Mouse (Mus musculus) spleen, postnatal 4 days (tissue): ENCODE results near the gene Slc16a8.
A peak's percentile ranks its signal among the peaks of the same experiment; 100 is the strongest.
"Not testable (repeated sequence)": the region's sequence is repeated elsewhere in the genome, so short reads cannot be mapped to it uniquely, and the experiment has no call there.

Experiments
- DNase-seq, 2 experiments: peaks; one replicate each; pipeline ENCODE4 v3.0.0; 2022; ENCODE audit warnings: low spot score in 2 of 2

Slc16a8 gene

DNA sequence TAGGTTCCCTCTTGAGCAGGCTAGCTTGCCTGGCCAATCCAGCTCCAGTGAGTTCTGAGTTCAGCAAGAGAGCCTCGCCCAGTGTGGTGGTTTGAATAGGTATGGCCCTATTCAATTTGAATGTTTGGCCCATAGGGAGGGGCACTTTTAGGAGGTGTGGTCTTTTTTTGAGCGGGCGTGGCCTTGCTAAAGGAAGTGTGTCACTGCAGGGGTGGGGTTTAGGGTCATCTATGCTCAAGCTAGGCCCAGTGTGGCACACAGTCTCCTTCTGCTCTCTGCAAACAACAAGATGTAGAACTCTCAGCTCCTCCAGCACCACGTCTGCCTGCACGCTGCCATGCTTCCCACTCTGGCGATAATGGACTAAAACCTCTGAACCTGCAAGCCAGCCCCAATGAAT, 9.2 kb upstream of the Slc16a8 start:
- no peak for DNase-seq

DNA sequence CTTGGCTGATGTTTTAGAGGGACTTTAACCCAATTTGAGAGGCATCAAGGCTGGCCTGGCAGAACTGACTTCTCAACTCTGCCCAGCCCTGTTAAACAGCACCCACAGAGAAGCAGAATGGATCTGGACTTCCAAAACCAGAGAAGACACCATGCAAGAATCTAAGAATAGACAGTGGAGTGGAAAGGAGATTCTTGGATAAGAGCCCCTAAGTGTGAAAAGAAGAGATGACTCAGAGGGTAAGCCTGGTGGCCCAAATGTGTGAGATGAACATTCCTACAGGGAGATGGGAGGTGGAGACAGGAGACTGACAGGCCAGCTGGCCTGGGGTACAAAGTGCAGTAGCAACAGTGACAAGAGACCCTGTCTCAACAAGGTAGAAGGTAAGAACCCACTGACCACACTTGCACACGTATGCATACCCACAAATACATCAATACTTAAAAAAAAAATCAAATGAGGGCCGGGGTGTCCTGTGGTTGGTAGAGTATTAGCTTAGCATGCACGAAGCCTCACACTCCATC, 8.3 kb upstream of the Slc16a8 start:
- no peak for DNase-seq

DNA sequence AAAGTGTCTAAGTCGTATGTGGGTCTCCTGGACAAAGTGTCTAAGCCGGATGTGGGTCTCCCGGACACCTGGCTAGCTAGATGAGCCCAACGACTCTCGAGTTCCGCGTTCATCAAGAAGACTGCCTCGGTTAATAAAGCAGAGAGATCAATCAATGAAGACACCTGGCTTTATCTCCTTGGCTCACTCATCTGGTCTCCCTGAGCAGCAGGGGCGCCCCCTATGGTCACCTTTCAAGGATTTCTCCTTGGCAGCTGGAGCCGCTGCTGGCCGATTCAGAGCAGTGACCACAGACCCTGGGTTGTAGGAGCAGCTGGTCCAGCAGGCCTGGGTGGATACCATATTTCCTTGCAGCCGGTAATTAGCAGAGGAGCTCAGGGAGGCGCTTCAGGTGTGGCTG, 7.8 kb upstream of the Slc16a8 start:
- DNase-seq: no peak

DNA sequence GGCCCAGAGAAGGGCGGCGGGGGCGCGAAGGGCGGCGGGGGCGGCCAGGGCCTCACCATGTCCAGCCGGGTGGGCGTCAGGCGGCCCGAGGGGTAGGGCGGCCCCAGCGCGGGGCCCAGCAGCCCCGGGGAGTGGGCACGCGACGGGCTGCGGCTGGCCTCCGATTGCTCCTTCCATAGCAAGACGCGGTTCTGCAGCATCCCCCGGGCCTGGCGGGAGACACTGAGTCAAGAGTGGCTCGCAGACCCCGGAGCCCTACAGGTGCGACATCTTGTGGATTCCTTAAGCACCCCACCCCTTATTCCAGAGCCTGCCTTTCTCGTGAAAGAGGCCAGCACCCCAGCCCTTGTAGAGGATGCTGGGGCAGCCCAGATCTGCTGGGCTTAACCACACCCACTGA, 7.2 kb upstream of the Slc16a8 start:
- no peak for DNase-seq

DNA sequence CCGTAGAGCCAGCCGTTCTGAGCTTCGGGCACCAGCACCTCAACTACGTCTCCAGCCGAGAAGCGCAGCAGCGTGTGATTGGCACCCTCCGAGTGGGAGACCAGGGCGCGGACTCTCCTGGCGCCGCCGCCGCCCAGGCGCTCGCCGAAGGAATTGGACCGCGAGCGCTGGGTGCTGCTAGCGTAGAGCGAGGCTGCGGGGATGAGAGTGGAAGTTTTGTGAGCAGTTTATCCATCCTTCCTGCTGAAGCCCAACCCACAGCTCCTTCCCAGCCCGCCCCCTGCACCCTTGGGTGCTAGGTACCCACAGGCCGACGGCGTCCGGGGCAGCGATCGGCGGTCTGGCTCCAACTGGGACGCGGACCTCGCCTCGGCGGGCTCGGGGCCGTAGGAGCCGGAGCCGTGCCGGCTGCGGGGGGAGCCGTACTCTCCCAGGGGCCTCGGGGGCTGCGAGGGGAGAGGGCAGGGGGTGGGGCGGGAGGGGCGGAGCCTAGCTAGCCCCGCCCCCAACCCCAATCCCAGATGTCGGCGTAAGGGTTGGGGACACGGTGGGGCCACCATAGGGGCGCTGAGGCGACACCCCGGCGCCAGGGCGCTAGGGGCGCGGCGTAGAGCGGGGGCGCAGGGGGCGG, 6.6 kb upstream of the Slc16a8 start:
- DNase-seq: no peak

DNA sequence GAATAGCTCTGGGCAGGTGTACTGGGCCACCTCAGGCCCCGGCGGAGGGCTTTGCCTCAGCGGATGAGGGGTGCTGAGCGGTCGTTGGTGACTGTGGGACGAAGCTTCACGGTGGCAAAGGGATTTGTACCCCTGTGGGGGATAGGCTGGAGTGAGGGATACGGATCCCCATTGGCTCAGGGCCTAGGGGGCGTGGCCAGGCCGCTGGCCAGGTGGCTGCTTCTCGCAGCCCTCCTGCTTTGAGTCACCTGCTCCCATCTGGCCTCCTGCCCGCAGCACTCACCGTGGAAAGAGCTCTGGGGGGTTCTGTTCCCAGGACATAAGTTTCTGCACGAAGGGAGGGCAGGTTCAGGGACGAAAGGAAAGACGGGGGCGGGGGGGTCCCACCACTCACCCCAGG, 4.0 kb upstream of the Slc16a8 start:
- DNase-seq: no peak

- DNase-seq: no peak
Measured at GRCm38 (mm10) chr15:79252580-79252979, 2.0 kb downstream of the Slc16a8 start.

DNA sequence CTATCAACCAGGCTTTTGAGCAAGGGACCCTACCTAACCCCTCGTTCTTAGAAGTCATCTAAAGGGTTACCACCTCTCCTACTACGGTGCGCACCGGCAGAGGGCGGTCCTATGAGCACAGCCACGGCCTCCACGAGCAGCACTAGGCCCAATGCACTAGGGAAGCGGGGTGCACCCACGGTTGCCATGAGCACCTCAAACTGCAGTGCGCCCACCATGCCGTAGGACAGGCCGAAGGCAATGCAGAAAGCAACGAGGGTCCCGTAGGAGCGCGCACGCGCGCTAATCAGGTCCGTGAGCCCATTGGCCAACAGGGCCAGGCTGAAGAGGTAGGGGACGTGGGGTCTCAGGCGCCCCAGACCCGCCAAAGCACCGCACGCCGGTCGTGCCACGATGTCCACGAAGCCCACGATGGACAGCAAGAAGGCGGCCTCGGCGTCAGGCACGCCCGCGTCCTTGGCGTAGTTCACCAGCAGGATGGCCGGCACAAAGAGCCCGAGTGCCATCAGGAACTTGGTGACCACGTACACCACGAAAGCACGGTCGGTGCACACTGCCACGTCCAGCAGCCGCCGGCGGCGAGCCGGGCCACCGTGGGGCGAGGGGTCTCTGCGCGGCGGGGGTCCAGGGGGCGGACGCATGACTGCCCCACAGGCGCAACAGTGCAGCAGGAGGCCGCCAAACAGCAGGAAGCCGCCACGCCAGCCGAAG, 2.6 kb downstream of the Slc16a8 start:
- DNase-seq: no peak

DNA sequence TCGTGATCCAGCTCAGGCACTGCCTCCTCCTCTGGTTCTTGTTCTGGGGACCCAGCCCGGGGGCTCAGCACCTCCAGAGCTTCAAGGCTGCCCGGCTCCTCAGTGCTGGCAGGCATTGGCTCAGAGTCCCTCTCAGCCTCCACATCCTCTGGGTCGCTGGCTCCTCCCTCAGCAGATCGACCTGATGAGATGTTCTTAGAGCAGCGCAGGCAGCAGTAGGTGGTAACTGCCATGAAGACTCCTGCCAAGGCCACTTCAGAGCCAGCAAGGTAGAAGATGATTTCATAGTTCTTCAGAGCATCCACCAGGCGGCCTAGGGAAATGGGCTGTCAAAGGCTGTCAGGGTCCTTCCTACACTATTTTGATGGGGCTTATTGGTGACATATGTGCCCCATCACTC, 3.4 kb downstream of the Slc16a8 start:
- DNase-seq: no peak

- no peak for DNase-seq
Measured at GRCm38 (mm10) chr15:79250236-79250635, 4.3 kb downstream of the Slc16a8 start.

GRCm38 (mm10) chr15:79245321-79245720, 9.2 kb downstream of the Slc16a8 start:
- DNase-seq: no peak

DNA sequence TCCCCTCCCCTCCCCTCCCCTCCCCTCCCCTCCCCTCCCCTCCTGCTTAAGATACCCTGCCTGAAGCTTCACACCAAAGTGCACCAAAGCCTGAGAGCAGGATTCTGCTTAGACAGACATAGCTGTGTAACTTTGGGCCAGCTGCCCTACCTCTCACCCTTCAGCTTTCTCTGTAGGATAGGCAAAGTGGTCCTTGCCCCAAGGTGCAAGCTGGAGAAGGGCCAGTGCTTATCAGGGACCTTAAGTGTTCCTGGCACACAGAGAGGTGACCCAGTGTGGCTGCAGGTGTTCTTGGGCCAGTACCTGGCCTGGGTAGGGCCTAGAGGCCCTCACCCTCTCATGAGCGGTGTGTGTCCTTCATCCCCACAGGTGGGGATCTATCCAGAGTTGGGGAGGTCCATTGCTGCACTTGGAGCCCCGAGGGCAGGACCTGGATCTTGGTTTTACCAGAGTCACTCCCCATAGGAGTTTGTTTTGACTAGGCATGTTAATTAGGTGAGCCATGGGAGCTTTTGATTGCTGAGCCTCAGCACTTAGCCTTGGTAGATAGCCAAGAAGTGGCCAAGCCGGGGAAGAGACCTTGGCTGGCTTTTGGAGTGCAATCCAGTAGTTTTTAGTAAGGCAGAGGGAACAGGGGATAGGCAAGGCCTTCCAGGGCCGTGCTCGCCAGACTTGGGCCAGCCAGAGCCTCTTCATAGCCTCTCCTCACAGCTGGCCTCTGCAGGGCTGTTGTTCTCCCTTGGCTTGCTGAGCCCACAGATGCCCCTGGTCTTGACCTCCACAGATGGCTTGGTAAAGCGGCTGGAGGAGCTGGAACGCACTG, 10.3 kb downstream of the Slc16a8 start:
- DNase-seq: no peak

DNA sequence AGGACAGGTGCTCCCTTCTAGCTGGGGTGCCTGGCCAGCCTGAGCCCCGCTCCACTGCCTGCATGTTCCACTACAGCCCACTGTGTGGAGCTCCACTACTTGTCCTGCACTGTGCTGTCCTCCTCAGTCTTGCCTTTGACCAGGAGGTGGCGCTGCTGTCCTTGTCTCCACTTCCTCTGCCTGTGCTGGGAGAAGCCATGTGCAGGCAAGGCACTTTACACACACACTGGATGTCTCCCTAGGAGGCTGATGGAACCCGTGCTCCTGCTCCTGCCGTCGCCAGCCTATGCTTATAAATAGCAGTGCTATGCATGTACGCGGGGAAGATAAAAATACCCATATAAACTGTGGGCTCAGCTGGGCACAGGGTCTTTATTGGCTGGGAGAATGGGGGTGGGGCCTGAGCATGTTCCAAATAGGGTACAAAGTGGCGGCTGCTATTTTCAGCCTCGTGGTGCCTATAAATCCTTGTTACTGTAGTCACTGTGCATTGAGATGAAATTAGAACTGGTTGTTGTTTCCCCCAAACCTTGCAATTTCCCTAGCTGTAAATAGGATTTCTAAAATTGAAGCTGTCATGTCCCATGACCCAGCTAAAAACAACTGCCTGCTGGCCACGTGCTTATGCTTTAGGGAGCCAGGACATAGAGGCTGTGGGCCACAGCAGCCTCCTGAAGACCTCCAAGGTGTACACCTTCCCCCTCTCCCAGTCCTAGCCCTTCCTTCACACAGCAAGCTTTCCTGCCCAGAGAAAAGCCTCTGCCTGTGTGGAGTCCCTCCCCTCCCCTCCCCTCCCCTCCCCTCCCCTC, 11.1 kb downstream of the Slc16a8 start:
- peak; percentile 88 to 95 for DNase-seq

DNA sequence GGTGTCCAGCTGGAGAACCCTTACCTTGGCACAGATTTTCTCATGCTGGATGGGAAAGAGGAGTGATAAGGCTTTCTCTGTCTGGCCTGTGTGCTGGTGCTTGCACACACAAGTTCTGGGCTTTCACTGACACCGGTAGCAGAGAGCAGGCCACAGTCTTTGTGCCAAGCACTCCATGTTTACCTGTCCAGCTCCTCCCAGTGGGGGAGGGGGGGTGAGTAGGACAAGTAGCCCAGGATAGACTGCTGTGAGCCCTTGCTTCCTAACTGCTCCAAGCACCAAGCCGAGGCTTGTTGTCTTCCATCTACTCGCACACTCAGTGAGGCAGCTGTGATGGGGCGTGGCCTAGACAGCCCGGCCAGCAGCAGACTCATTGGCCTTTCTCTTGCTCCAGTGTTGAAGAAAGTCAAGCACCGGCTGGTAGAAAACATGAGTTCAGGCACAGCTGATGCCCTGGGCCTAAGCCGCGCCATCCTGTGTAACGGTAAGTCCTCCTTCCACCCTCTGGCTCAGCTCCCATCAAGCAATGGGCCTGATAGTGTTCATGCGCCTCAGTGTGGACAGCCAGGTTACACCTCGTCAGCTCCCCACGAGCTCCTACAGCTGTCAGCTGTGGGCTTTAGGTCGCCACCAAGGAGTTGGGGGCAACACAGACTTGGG, 11.9 kb downstream of the Slc16a8 start:
- DNase-seq: no peak

GRCm38 (mm10) chr15:79238036-79238435, 16.5 kb downstream of the Slc16a8 start:
- no peak for DNase-seq

DNA sequence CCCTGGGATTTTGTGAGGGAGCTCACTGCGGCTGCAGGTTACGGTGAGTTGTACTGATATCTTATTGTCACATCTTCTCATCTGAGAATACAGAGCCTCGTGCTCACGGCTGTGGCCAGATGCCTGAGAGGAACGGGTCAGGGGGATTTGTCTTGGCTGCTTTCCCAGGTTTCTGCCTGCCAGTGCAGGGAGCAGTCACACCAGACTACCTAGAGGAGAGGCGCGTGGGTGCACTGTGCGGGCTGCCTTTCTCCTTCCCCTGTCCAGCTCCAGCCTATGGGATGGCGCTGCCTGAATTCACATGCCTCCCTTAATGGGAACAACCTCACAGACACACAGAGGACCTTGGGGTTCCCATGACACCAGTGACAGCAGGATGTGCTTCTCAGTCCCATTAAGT, 19.3 kb downstream of the Slc16a8 start:
- DNase-seq: no peak

DNA sequence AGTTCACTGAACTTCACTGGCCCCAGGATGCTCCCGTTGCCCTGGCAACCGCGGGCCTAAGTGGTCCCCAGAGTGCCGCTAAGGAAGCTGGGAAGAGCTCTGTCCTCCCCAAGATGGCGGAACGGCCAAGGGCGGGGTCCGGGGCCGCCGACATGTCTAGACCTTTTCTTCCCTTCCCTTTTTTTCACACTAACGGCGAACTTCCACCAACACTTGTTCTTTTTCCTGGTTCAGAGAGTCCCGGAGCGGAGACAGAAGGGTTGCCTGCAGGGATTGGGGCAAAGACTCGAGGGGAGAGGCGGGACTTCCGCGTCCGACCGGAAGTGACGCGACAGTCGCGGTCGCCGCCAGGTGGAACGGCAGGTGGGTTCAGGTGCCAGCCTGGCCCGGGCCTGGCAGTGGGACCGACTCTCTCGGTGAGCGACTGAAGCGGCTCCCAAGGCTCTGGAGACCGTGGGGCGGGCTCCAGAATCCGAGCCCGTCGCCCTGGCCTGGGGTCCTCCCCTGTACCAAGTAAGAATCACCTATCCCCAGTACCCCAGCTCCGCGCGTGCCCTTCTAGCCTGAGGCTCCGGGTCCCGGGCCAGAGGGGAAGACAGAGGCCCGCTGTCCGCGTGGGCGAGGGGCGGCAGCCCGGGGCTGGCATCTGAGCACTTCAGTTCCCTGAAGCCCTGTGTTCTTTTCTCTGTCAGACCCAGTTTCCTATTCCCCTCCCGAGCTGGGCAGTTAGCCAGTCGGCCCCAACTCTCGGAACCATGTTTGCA, 25.3 kb downstream of the Slc16a8 start, which contains the start of the genes Pick1 and Gm49486:
TSS of gene Pick1 (plus strand) at position 116 of the 764 bp plus-strand sequence.
TSS of gene Gm49486 (plus strand) at position 334 of the 764 bp plus-strand sequence.
- peak; percentile 78 to 91 for DNase-seq

DNA sequence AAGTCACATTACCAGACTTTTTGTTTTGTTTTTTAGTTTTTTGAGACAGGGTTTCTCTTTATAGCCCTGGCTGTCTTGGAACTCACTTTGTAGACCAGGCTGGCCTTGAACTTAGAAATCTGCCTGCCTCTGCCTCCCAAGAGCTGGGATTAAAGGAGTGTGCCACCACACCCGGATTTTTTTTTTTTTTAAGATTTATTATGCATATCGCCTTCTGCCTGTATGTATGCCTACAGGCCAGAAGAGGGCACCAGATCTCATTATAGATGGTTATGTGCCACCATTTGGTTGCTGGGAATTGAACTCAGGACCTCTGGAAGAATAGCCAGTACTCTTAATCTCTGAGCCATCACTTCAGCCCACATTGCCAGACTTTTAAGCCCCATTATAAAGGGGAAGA, 28.8 kb downstream of the Slc16a8 start:
- not testable (repeated sequence) for DNase-seq

- peak; percentile 77 to 91 for DNase-seq
Measured at GRCm38 (mm10) chr15:79224685-79225084, 29.9 kb downstream of the Slc16a8 start.

DNA sequence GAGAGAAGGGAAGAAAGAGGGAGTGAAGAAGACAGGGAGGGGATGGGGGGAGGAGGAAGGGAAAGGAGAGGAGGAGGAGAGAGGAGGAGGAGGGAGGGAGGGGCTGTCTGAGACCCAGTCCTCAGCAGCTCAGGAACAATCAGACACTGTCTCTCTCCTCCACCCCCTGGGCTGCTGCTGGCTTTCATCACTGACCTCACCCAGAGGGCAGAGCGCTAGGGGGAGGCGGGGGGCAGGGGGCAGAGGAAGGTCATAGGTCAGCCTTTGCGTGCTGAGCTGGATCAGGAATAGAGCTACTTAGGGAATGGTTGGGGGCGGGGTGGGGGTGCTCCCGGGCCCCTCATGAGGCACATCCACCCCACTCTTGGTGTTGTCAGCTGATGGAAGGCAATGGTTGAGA, 30.9 kb downstream of the Slc16a8 start:
- DNase-seq: no peak
